Mouse (Mus musculus) spleen, postnatal 14 days (tissue): ENCODE measurements around the gene Ing4.
A peak's percentile ranks its signal among the peaks of the same experiment; 100 is the strongest.

Source experiments
- DNase-seq, 2 experiments: peaks; one replicate each; pipeline ENCODE4 v3.0.0; 2021 to 2022; ENCODE audit warnings: low spot score in 2 of 2

Ing4 gene

DNA sequence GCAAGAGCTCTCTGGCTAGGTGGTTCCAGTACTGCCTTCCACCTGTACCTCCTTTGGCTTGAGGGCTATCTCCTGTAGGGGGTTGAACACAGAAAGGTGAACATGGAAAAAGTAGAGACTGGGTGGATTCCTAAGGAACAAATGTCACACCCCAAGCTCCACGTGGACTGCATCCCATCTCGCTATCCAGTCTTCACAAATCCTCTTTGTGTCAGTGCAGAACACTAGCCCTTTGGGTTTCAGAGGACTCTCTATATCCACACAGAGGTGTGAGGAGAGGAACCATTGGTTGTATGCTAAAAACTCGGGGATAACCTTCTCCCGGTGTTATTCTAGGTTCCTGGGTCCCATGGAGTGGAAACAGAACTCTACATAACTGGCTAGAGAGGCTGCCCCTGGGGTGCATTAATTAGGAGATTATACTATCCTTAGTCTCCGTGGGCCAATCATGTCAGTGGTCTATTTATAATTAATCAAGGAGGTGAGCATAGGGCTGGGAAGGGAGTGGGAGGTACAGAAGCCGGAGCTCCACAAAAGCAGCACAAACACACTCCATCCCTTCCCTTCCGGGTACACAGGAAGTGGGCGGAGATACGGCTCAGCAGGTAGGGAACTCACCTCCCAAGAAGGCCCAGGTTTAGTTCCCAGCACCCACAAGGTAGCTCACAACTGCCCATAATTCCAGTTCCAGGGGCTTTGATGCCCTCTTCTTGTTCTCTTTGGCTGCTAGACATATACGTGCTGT lies 51.0 kb downstream of the Ing4 start:
- no peak for DNase-seq

DNA sequence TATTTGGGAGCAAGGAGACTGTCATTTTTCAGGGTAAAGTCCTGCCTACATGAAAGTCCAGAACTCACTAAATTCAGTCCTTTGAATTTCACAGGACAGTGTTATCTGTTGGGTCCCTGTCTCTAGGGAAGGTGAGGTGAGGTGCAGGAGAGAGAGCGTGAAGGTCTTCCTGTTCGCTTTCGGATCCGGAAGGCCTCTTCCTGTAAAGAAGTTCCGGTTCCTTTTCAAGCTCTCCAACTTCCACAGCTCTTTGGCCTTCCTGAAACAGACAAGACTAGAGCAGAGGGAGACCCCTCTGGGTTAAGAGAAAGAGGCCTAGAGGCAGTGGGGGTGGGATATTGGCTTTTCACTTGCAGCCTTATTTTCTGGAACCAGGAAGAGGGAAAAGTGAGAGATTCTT lies 52.8 kb downstream of the Ing4 start:
- no peak for DNase-seq

DNA sequence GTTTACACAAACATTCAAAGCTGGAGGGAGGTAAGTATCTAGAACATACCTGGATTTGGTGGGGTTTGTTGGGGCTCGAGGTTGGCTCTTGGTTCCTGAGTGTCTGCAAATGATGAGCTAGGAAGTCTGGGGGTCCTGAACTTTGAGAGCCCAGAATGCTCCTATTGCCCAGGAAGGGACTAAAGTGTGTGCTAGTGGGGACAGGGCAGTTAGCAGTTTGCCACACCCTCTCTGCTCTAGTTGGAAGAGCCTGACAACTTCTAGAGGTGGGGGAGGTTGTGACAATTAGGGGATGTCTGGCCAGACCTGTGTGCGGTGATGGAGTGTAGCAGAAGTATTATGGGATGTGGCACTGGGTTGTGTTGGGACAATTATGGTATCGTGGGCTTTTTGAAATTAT lies 55.3 kb downstream of the Ing4 start:
- DNase-seq = no peak

DNA sequence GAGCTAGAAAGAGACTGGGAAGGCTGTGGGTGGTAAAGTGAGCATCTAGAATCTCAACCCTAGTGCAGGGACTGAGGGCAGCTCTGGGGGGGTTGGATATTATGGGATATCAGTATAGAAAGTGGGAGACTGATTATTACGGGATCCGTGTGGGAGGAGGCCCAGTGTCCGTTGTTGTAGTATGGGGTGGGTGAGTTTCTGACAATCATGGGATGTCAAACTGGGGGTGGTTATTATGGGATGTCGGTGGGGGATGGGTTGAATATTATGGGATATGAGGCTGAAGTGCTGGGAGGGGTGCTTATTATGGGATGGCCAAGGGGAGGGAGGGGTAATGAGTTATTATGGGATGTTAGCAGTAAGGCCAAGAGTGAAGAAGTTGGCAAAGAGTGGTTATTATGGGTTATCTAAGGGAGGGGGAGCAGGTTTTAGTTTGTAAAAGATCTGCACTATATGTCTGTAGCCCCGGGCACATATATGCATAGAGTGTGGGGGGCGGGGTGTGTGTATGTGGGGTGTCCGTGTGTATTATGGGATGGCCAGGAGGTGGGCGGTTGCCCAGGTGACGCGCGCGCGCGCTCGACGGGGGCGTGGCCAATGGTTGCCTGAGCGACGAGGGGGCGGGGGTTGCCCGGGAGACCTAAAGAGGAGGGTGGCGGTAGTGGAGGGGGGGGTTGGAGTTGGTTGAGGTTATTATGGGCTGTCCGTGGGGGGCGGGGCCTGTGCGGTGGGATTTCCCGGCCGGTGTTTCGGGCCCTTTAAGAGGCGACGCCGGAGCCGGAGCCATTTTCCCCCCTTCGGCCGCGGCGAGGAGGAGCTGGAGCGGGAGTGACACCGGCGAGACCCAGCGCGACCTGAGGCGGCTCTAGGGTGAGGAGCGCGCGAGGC lies 56.1 kb downstream of the Ing4 start, which contains the start of gene Chd4:
Gene Chd4 (plus strand): TSS at position 591 of the 888 bp plus-strand sequence.
- DNase-seq = peak; percentile 87 to 93

DNA sequence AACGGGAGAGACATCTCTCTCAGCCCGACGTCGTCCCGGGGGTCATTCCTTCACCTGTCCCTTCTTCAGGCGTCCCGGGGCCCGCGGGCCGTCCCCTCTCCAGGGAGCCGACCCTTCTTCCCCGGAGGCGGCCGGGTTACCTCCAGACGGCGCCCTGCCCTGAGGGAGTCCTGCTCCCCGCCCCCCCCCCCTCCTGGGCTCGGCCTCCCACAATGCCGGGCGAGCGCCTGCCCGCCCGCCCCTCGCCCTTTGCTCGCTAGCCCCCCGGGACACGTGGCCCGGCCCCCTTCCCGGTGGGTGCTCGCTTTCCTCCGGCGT lies 56.7 kb downstream of the Ing4 start:
- DNase-seq = no peak

DNA sequence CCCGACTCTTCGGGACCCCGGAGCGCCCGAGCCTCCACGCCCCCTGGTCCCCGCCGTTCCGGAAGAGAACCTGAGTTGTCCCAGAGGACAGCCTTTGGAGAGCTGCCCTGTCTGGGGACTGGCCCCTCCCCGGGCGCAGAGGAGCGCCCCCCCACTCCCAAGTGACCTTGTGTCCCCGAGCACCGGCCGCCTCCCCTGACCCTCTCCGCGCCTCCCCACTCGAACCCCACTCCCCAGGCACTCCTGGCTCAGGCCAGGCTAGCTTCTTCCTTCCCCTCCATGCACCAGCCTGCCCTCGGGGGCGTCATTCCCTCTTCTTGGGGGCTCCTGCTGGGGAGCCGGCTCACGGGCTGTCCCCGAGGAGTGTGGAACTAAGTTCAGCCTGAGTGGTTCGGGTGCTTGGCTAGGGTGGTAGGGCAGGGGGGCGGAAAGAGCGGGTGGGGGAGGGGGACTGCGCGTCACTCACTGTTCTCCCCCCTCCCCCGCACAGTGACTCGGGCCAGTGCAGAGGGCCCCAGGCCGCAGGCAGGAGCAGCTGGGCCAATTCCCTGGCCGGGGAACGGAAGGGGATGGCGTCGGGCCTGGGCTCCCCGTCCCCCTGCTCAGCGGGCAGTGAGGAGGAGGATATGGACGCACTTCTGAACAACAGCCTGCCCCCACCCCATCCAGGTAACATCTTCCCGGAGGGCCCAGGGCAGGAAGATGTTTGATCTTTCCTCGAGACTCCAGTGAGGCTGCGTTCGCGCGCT lies 57.2 kb downstream of the Ing4 start:
- peak; percentile 36 to 50 for DNase-seq

DNA sequence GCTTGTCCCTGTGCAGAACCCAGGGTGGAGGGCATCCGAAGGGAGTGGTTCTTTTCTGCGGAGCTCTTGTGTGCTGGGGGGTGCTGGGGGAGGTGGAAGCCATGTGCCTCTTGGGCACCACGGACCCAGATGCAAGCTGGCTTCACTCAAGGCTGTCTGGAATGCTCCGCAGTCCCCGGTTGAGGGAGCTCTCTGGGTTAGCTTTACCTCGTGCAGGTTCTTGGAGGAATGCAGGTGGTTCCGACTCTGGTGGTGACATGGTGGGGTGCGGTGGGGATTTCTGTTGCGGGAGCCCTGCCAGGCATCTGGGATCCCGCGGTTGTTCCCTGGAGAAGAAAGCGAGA lies 57.8 kb downstream of the Ing4 start:
- no peak for DNase-seq

DNA sequence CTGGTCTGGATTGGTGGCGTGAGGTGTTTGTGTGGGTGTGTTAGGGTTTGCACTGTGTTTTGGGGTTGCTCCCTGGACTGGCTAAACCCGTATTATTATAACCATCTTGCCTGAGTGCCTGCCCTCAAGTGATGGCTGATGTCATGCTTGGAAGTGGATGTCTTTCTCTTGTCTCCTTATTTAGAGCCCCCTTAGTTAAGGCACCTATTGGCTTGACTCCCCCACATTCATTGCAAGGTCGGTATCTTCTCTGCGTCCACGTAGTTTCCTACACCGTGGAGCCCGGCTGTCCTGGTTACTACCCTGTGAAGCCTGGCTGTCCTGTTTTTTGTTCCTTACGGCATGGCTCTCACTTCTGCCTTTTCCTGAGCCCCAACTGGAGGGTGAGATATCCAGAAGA lies 58.4 kb downstream of the Ing4 start:
- DNase-seq = no peak

DNA sequence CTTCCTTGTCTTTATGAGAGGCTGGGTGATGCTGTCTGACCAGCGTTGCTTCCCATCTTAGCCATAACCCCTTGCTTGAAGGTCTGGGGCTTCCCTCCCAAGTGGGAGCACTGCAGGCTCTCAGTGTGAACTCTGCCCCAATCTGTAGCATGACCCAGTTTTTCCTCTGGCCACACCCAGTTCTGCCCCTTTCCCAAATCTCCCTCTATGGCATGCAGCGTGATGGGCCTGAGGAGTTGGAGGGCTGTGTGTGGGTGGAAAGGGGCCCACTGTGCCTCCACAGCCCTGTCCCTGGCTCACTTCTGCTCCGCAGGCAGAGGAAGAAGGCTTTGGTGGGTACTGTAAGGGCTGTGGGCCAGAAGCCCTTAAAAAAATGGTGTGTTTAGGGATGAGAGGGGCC lies 59.0 kb downstream of the Ing4 start:
- no peak for DNase-seq
